Mouse (Mus musculus): ENCODE data around the gene Nceh1.

DNA sequence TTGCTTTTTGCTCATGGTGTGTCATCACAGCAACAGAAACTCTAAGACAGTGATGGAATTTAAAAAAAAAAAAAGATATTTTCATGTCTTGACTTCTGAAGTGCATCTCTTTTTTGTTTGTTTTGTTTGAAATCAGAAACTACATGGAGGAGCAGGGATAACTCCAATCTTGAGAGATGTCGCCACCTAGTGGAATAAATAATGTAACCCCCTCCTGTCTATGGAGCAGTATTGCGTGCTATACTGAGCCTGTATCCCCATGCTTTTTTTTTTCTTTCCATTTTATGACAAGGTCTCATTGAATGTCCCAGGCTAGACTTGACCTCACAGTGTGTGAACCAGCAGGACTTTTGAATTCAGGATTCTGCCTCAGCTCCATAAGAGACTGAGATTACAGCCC, 54.5 kb downstream of the Nceh1 start:
- peak; percentile 43; the same call in 1 of the 2 replicates for TF ChIP-seq CTCF (IDR thresholded peaks at IDR 0.05; ENCODE audit: borderline replicate concordance, insufficient read depth, low read depth, low read length)
- TF ChIP-seq POLR2A (IDR thresholded peaks at IDR 0.05; ENCODE audit: borderline replicate concordance, insufficient read depth, low read length): no peak

Data from cerebellum, adult 2 months (tissue).